Comparison of ENCODE assay signal across 7 mouse cellular contexts in the genomic region with DNA sequence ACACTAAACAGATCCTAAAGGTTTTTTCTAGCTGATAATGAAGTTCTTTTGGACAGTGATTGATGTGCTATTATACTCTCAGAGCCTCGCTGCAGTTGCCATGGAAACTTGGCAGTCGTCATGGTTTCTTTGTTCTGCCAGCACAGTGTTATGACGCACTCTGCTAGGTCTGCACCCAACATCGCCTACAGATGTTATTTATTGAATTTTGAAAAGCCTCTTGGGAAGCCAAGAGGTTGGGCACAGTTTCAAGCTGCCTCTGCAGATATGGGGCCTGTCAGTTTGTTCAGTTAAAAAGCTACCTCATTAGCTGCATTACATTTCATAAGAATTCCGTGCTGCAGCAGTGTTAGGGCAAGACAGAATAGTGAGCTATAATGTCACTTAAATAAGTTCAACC.
A peak's percentile ranks its signal among the peaks of the same experiment; 100 is the strongest.
DNase-seq lines count a peak whose midpoint lies in the region; ATAC-seq lines count a peak whose summit lies in the region.

No protein-coding gene starts in this region.

- WGBS in hindbrain, embryonic 14.5 days: 2% methylated on average over 5 of the region's 5 CpGs

- H3K9ac ChIP-seq in hindbrain, embryonic 14.5 days: peak overlapping the region; percentile 24; the same call in 1 of the 2 replicates

- H3K4me1 ChIP-seq in hindbrain, embryonic 14.5 days (replicated peaks; ENCODE audit: control insufficient read depth, insufficient read depth, low read length): peaks cover 31% of the 10 kb centered on the region

- DNase-seq in ZHBTc4 (ENCODE audit: low read depth, low spot score): peak; percentile 21
- DNase-seq in cerebellum, adult 9-11 months: peak; percentile 10
- DNase-seq in frontal cortex, postnatal 25 days (ENCODE audit: low spot score in 2 of 2): peak; percentile 48 to 67
- DNase-seq in hindbrain, embryonic 14.5 days (ENCODE audit: low spot score): peak; percentile 95
- peak; percentile 76 to 94 for DNase-seq in layer of hippocampus, postnatal 14 days (ENCODE audit: low spot score in 2 of 2)
- DNase-seq in lung, postnatal 4 days: peak; percentile 82 to 87
- peak; percentile 67 for DNase-seq in right cerebral cortex, postnatal 14 days

- peak overlapping the region; percentile 86 for H3K27ac ChIP-seq in hindbrain, embryonic 14.5 days

- H3K4me2 ChIP-seq in hindbrain, embryonic 14.5 days (replicated peaks): peak overlapping the region; percentile 15

- no peak overlapping the region for H3K4me3 ChIP-seq in hindbrain, embryonic 14.5 days (replicated peaks; ENCODE audit: low read length)

- H3K9me3 ChIP-seq in hindbrain, embryonic 14.5 days (ENCODE audit: control insufficient read depth, low read length): no peaks in the 10 kb centered on the region

- no peaks in the 10 kb centered on the region for H3K27me3 ChIP-seq in hindbrain, embryonic 14.5 days (ENCODE audit: control insufficient read depth, insufficient read depth, low read length)

- ATAC-seq in hindbrain, embryonic 14.5 days (ENCODE audit: low FRiP score): peak; percentile 96

- H3K36me3 ChIP-seq in hindbrain, embryonic 14.5 days (replicated peaks; ENCODE audit: control insufficient read depth, insufficient read depth): no peaks in the 10 kb centered on the region

Comparison
In these comparisons a context has a peak if more than half of its experiments do, and no peak if none do; other contexts are left out.
1. DNase-seq: peak in every context shown above with its lines; median percentile 95 in hindbrain, embryonic 14.5 days; 85 in layer of hippocampus, postnatal 14 days; 84 in lung, postnatal 4 days; 67 in right cerebral cortex, postnatal 14 days; 58 in frontal cortex, postnatal 25 days; 21 in ZHBTc4; 10 in cerebellum, adult 9-11 months.